Mouse (Mus musculus) granulocyte monocyte progenitor cell, adult 5-6 weeks (primary cell): ENCODE results near the gene Rasip1. TPM values are rescaled to one million over a fixed set of nuclear protein-coding genes. Genes with fewer than 3 reads are reported as not detected.
A peak's percentile ranks its signal among the peaks of the same experiment; 100 is the strongest.

Experiments
- ATAC-seq: replicated peaks from 2 replicates; pipeline ENCODE4 v1.8.0; 2016; ENCODE audit warnings: mild to moderate bottlenecking, moderate TSS enrichment, inconsistent platforms; ENCODE audit not compliant: poor library complexity, severe bottlenecking
- total RNA-seq, 2 experiments: library from RNA; stranded (forward) in 1 of 2; stranded (reverse) in 1 of 2; fragments of 200-712, 200-1000 nt in 1 of 2; fragments of >200 nt in 1 of 2; fragmentation: Nextera tagmentation in 1 of 2; gene quantifications; 2 replicates each; pipeline ENCODE4 v1.2.3; 2014 to 2017

Gene Rasip1
- total RNA-seq, 2 experiments from 2014 or later: 0.93 TPM; not detected in 1

GRCm38 (mm10) chr7:45621443-45621842 lies 5.8 kb upstream of the Rasip1 start, which contains the start of gene Izumo1:
TSS of gene Izumo1 (plus strand) at chr7:45621811.
- ATAC-seq: peak; percentile 39; the same call in 1 of the 2 replicates

GRCm38 (mm10) chr7:45623507-45623906 lies 3.8 kb upstream of the Rasip1 start:
- peak; percentile 50; the same call in 1 of the 2 replicates for ATAC-seq

- ATAC-seq: no peak
Observed at GRCm38 (mm10) chr7:45624718-45625117, 2.6 kb upstream of the Rasip1 start.

- ATAC-seq: no peak
Observed at GRCm38 (mm10) chr7:45625481-45625880, 1.8 kb upstream of the Rasip1 start.

- no peak for ATAC-seq
Observed at GRCm38 (mm10) chr7:45626571-45627076, 664 bp upstream of the Rasip1 start.

- peak; percentile 92 for ATAC-seq
Observed at GRCm38 (mm10) chr7:45628364-45629294, 1.3 kb downstream of the Rasip1 start.

GRCm38 (mm10) chr7:45630064-45630907 lies 3.0 kb downstream of the Rasip1 start:
- no peak for ATAC-seq

- ATAC-seq: no peak
Observed at GRCm38 (mm10) chr7:45632499-45632898, 5.2 kb downstream of the Rasip1 start.

- peak; percentile 92 for ATAC-seq
Observed at GRCm38 (mm10) chr7:45634946-45635681, 7.8 kb downstream of the Rasip1 start.

- ATAC-seq: peak; percentile 27
Observed at GRCm38 (mm10) chr7:45635711-45636688, 8.7 kb downstream of the Rasip1 start.

GRCm38 (mm10) chr7:45637710-45638109 lies 10.4 kb downstream of the Rasip1 start:
- no peak for ATAC-seq

GRCm38 (mm10) chr7:45638623-45639401 lies 11.5 kb downstream of the Rasip1 start:
- ATAC-seq: no peak

- no peak for ATAC-seq
Observed at GRCm38 (mm10) chr7:45639561-45640027, 12.3 kb downstream of the Rasip1 start, which contains the start of gene Mamstr. TSS of gene Mamstr (plus strand) at chr7:45639977.

GRCm38 (mm10) chr7:45640191-45640957 lies 13.1 kb downstream of the Rasip1 start:
- no peak for ATAC-seq

- no peak for ATAC-seq
Observed at GRCm38 (mm10) chr7:45641391-45642040, 14.2 kb downstream of the Rasip1 start.

GRCm38 (mm10) chr7:45642083-45642482 lies 14.8 kb downstream of the Rasip1 start:
- no peak for ATAC-seq
